Mouse (Mus musculus) stomach, postnatal 0 days (tissue): ENCODE measurements around the gene Insyn1. TPM values are rescaled to one million over a fixed set of nuclear protein-coding genes. Genes with fewer than 3 reads are reported as not detected.

Experiments used
- ATAC-seq: fragments of 200-750 bp; cut with Nextera tagmentation; 2 replicates; pipeline ENCODE4 v1.8.0; 2017; ENCODE audit not compliant: low FRiP score, low TSS enrichment
- DNase-seq: peaks from one replicate; pipeline ENCODE4 v3.0.0-alpha.2; 2016; ENCODE audit warnings: low spot score
- H3K27ac ChIP-seq: fragments of 300-500 bp; sonication (generic); replicated peaks from 2 replicates; pipeline ENCODE4 v1.5.1; 2014; ENCODE audit warnings: mild to moderate bottlenecking, control low read depth
- H3K27me3 ChIP-seq: fragments of 300-500 bp; sonication (generic); 2 replicates; pipeline ENCODE4 v1.6.1; 2014; ENCODE audit warnings: low read length; ENCODE audit not compliant: control insufficient read depth, insufficient read depth
- H3K36me3 ChIP-seq: fragments of 300-500 bp; sonication (generic); 2 replicates; pipeline ENCODE4 v1.6.1; 2014; ENCODE audit warnings: low read length, mixed read lengths; ENCODE audit not compliant: control insufficient read depth, insufficient read depth
- H3K4me1 ChIP-seq: fragments of 300-500 bp; sonication (generic); replicated peaks from 2 replicates; pipeline ENCODE4 v1.6.1; 2014; ENCODE audit warnings: antibody characterized with exemption; ENCODE audit not compliant: control insufficient read depth, insufficient read depth
- H3K4me2 ChIP-seq: fragments of 300-500 bp; sonication (generic); replicated peaks from 2 replicates; pipeline ENCODE4 v1.6.1; 2014; ENCODE audit warnings: low read depth, mild to moderate bottlenecking, control low read depth, moderate library complexity
- H3K4me3 ChIP-seq: fragments of 300-500 bp; sonication (generic); 2 replicates; pipeline ENCODE4 v1.5.1; 2014; ENCODE audit warnings: low read depth, low read length, control low read depth
- H3K9ac ChIP-seq: fragments of 300-500 bp; sonication (generic); 2 replicates; pipeline ENCODE4 v1.6.1; 2014; ENCODE audit warnings: mild to moderate bottlenecking, low read length, control low read depth, mixed read lengths
- H3K9me3 ChIP-seq: fragments of 300-500 bp; sonication (generic); 2 replicates; pipeline ENCODE4 v1.6.1; 2016; ENCODE audit warnings: low read length; ENCODE audit not compliant: control insufficient read depth
- CTCF ChIP-seq: IDR thresholded peaks from 2 replicates; pipeline ENCODE4 v1.5.1; 2016; ENCODE audit warnings: antibody characterized with exemption, low read depth, mild to moderate bottlenecking, moderate library complexity
- EP300 ChIP-seq: optimal IDR thresholded peaks from 2 replicates; pipeline ENCODE3; 2016; ENCODE audit warnings: antibody characterized with exemption
- WGBS: fragments of 180-500 bp; shearing (Covaris S2); extraction: QIAGEN DNeasy Blood & Tissue Kit; methylation state at CpG from one replicate; pipeline ENCODE4 v1.1.7; 2014; 5-methylcytosine and 5-hydroxymethylcytosine counted together
- polyA plus RNA-seq: library from polyadenylated mRNA; unstranded; fragments of >200 nt; fragmentation: Nextera tagmentation; extraction: Ambion mirVana; gene quantifications from 2 replicates; pipeline ENCODE4 v1.2.1, GENCODE M21; 2015

Insyn1 gene
- polyA plus RNA-seq, 1 experiment from 2014 or later, result 0.58 TPM

DNA sequence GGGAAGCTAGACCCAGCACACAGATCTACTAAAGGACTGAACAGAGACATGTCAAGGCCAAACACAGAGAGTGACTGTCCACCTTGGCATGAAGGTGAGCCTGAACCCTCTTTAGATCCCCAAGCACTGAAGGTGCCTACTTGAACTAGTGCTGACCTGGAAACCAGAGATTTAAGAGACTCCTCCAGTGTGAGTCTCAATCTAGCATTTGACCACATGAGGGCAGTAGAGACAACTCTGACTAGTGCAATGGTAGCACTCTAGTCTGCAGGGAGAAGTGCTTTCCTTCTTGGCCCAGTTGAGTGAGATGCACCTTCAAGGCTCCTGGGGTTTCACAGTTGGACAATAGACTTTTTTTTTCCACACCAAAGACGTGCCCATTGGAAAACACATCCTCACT lies 46.4 kb downstream of the Insyn1 start:
- peak; percentile 51 for DNase-seq

DNA sequence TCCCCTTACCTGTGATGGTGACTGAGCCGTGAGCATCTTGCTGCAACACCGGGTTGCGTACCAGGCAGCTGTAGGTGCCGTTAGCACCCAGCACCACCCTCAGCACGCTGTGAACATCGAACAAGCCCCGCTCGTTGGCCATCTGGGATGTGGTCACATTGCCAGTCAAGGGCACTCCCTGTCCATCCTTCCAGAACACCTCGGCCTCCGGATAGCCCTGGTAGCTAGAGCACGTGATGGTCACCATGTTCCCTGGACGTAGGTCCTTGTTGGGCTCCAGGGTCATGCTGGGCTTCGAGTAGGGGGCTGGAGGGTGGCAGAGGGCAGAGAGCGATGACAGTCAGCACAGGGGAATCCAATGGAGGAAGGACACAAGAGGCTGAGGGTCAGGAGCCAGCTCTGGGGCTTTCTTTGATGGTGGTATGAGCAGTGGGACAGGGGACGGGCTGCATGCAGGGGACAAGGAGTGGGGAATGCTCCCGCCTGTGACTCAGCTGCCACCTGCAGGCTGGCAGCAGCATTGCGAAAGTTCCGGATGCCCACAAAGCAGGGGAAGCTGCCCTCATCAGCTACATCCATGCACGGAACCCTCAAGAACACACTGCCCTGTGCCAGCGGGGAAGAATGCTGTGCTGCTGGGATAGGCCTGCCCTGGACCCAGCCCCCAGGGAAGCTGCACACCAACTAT lies 47.2 kb downstream of the Insyn1 start:
- Histone ChIP-seq H3K4me1 (no peaks in the 10 kb centered on the region), H3K4me2 (no peak overlapping the region), H3K9me3 (no peaks in the 10 kb centered on the region), H3K27ac (no peak overlapping the region), H3K27me3 (no peaks in the 10 kb centered on the region), H3K9ac (no peak overlapping the region), H3K36me3 (peaks cover 10% of the 10 kb centered on the region; the same call in 1 of the 2 replicates), H3K4me3 (no peak overlapping the region)
- WGBS, result 80% methylated on average over 20 of the region's 20 CpGs
- ATAC-seq, result no peak
- DNase-seq, result peak; percentile 49
- TF ChIP-seq CTCF (peak; percentile 78), EP300 (no peak)

More for the DNA sequence above, 46.4 kb downstream of the Insyn1 start:
- H3K9me3 ChIP-seq, result no peaks in the 10 kb centered on the region
- H3K4me3 ChIP-seq, result no peak overlapping the region
- ATAC-seq, result peak; percentile 40; the same call in 1 of the 2 replicates
- no peaks in the 10 kb centered on the region for H3K4me1 ChIP-seq
- TF ChIP-seq EP300 (no peak), CTCF (peak; percentile 90)
- no peaks in the 10 kb centered on the region for H3K27me3 ChIP-seq
- peaks cover 10% of the 10 kb centered on the region; the same call in 1 of the 2 replicates for H3K36me3 ChIP-seq
- H3K9ac ChIP-seq, result no peak overlapping the region
- H3K27ac ChIP-seq, result no peak overlapping the region
- WGBS, result 40% methylated on average over 1 of the region's 1 CpGs
- no peak overlapping the region; the same call in 1 of the 2 replicates for H3K4me2 ChIP-seq

DNA sequence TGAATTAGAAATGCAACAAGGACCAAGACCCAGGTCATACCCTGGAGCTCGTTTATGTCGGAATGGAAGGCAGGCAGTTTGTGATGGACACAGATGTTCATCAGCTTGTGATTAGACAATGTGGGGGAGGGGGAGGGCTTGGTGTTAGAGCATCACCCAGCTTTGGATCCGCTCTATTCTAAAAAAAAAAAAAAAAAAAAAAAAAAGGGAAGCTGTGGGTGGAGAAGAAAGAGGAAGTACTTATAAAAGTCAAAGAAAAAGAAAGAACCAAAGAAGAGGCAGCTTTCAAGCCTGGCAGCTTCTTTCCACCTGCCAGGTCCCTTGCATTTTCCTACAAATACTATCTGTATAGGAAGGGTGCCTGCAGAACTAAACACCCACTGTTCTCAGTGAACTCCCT lies 49.4 kb downstream of the Insyn1 start:
- ATAC-seq (no peak), DNase-seq (no peak)
- Histone ChIP-seq H3K4me3 (no peak overlapping the region), H3K27ac (no peak overlapping the region), H3K4me1 (0 out of 2 replicates have a peak, but pooled peaks cover 5% of the 10 kb centered on the region), H3K36me3 (peaks cover 7% of the 10 kb centered on the region; the same call in 1 of the 2 replicates), H3K9me3 (no peaks in the 10 kb centered on the region), H3K9ac (no peak overlapping the region), H3K4me2 (no peak overlapping the region), H3K27me3 (no peaks in the 10 kb centered on the region)
- no peak for TF ChIP-seq EP300
- 76% methylated on average over 3 of the region's 3 CpGs for whole genome bisulfite sequencing

DNA sequence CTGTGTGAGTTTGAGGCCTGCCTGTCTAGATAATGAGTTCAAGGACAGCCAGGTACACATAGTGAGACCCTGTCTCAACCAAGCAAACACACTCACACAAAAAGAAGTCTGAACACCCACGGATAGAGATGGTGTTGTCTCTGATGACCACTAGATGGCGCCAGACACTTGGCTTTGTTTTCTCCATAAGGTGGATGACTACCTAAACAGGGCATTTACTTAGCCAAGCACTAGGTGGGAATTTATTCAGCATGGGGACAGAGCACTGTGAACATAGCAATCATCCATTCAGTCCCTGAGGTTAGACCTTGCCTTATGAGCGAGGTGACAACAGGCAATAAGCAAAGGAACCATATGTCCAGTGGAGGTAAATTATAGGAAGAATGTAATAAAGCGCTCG lies 51.5 kb downstream of the Insyn1 start:
- Histone ChIP-seq H3K4me2 (no peak overlapping the region), H3K27ac (no peak overlapping the region), H3K9ac (no peak overlapping the region), H3K9me3 (no peaks in the 10 kb centered on the region), H3K27me3 (no peaks in the 10 kb centered on the region), H3K4me1 (0 out of 2 replicates have a peak, but pooled peaks cover 5% of the 10 kb centered on the region), H3K4me3 (no peak overlapping the region), H3K36me3 (peaks cover 7% of the 10 kb centered on the region; the same call in 1 of the 2 replicates)
- TF ChIP-seq CTCF (peak; percentile 99), EP300 (no peak)
- DNase-seq (peak; percentile 54), ATAC-seq (0 out of 2 replicates have a peak, but pooled peaks have one; percentile 21)
- WGBS, result 50% methylated on average over 5 of the region's 5 CpGs

DNA sequence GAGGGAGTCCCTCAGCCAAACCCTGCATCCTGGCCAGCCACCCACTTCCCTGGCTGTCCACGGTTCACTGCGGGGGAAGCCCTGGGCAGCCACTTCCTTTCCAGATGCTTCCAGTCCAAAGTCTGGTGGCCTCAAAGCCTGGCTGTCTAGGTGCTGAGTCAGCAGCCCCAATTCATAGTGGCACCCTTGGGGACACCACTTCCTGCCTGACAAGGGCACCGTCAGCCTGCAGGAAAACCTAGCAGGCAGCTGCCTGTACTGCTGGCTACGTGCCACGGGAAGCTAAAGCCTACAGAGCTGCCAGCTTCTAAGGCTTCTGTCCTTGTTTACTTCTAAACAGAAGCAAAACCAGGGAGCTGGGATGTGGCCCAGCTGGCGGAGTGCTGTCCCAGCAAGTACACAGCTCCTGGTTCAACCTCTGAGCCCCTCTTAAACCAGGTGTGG lies 53.5 kb downstream of the Insyn1 start:
- peak; percentile 78 for DNase-seq
- no peaks in the 10 kb centered on the region for H3K27me3 ChIP-seq
- 15% methylated on average over 6 of the region's 6 CpGs for WGBS
- no peak overlapping the region for H3K4me2 ChIP-seq
- no peak overlapping the region for H3K9ac ChIP-seq
- H3K4me3 ChIP-seq, result no peak overlapping the region
- no peaks in the 10 kb centered on the region for H3K9me3 ChIP-seq
- peak; percentile 86 for ATAC-seq
- peak overlapping the region; percentile 49; the same call in 1 of the 2 replicates for H3K27ac ChIP-seq
- H3K4me1 ChIP-seq, result 0 out of 2 replicates have a peak, but pooled peaks cover 5% of the 10 kb centered on the region
- TF ChIP-seq CTCF (0 out of 2 replicates have a peak, but pooled peaks have one; percentile 2), EP300 (no peak)
- peaks cover 5% of the 10 kb centered on the region; the same call in 1 of the 2 replicates for H3K36me3 ChIP-seq

DNA sequence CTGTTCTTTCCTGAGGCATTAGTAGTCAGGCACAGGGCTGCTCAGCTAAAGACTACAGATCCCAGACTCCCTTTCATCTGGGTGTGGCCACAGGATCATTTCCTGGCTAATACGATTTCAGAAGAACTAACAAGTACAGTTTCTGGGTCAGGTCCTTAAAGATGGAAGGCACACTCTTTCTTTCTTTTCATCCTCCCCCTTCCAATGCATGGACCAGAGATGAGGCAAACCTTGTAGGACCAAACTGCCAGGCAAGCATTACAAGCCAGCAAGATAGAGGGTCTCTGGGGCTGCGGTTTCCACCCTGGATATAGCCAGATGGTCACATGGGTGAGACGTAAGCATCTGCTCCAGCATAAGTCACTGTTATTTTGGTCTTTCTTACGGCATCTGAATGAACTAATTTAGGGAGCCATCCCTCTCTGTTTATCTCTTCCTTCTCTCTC lies 56.5 kb downstream of the Insyn1 start:
- H3K4me3 ChIP-seq, result no peak overlapping the region
- H3K9me3 ChIP-seq, result no peaks in the 10 kb centered on the region
- H3K9ac ChIP-seq, result no peak overlapping the region
- ATAC-seq (no peak), DNase-seq (no peak)
- H3K27me3 ChIP-seq, result no peaks in the 10 kb centered on the region
- H3K4me2 ChIP-seq, result peak overlapping the region; percentile 42
- 0 out of 2 replicates have a peak, but pooled peaks cover 8% of the 10 kb centered on the region for H3K4me1 ChIP-seq
- H3K36me3 ChIP-seq, result no peaks in the 10 kb centered on the region
- H3K27ac ChIP-seq, result no peak overlapping the region
- WGBS, result 44% methylated on average over 4 of the region's 4 CpGs
- TF ChIP-seq EP300 (no peak), CTCF (no peak)
